In genomic region chr10:71422047-71423037, GRCm38 (mm10) we compare ENCODE assay signal across 8 mouse cellular contexts.
A peak's percentile ranks its signal among the peaks of the same experiment; 100 is the strongest.
DNase-seq lines count a peak whose midpoint lies in the region; ATAC-seq and TF ChIP-seq lines count a peak whose summit lies in the region.

No protein-coding gene starts in this region.

- H3K4me1 ChIP-seq in intestine, embryonic 14.5 days (replicated peaks; ENCODE audit: control insufficient read depth, insufficient read depth, low read length): no peaks in the 10 kb centered on the region
- no peaks in the 10 kb centered on the region for H3K4me1 ChIP-seq in intestine, embryonic 15.5 days (replicated peaks)
- no peaks in the 10 kb centered on the region for H3K4me1 ChIP-seq in forebrain, embryonic 12.5 days
- H3K4me1 ChIP-seq in limb, embryonic 10.5 days: no peaks in the 10 kb centered on the region
- H3K4me1 ChIP-seq in testis, adult 2 months (ENCODE audit: control insufficient read depth, insufficient read depth, low read length): no peaks in the 10 kb centered on the region

- no peaks in the 10 kb centered on the region for H3K9me3 ChIP-seq in intestine, embryonic 14.5 days (ENCODE audit: control insufficient read depth, low read length)
- H3K9me3 ChIP-seq in intestine, embryonic 15.5 days: no peaks in the 10 kb centered on the region
- no peaks in the 10 kb centered on the region for H3K9me3 ChIP-seq in forebrain, embryonic 12.5 days
- H3K9me3 ChIP-seq in limb, embryonic 10.5 days (replicated peaks): no peaks in the 10 kb centered on the region

- no peak for TF ChIP-seq POLR2A in testis, adult 2 months (IDR thresholded peaks at IDR 0.05; ENCODE audit: control insufficient read depth, low read depth, low read length)

- TF ChIP-seq CTCF in testis, adult 2 months (IDR thresholded peaks at IDR 0.05; ENCODE audit: control insufficient read depth, insufficient read depth, insufficient replicate concordance, low read depth, low read length): peak; percentile 41; the same call in 1 of the 2 replicates

- no peak overlapping the region for H3K4me2 ChIP-seq in intestine, embryonic 14.5 days (ENCODE audit: low read length)
- H3K4me2 ChIP-seq in intestine, embryonic 15.5 days (replicated peaks): no peak overlapping the region
- no peak overlapping the region for H3K4me2 ChIP-seq in forebrain, embryonic 12.5 days

- DNase-seq in intestine, embryonic 14.5 days (ENCODE audit: low spot score): peak; percentile 91
- DNase-seq in brain, adult 2 months (ENCODE audit: low read depth, low spot score): peak; percentile 74
- peak; percentile 73 for DNase-seq in hindlimb bud, embryonic 11.5 days (ENCODE audit: extremely low spot score, low read depth, low spot score)
- DNase-seq in limb, embryonic 10.5 days (ENCODE audit: low spot score): peak; percentile 76
- DNase-seq in natural killer cell, adult 2 months (ENCODE audit: low spot score in 2 of 2): peak; percentile 14 to 24

- no peaks in the 10 kb centered on the region for H3K27me3 ChIP-seq in intestine, embryonic 14.5 days (replicated peaks; ENCODE audit: control insufficient read depth, insufficient read depth, low read length)
- H3K27me3 ChIP-seq in intestine, embryonic 15.5 days (replicated peaks): no peaks in the 10 kb centered on the region
- no peaks in the 10 kb centered on the region for H3K27me3 ChIP-seq in forebrain, embryonic 12.5 days
- H3K27me3 ChIP-seq in limb, embryonic 10.5 days (ENCODE audit: low read depth, poor library complexity, severe bottlenecking): no peaks in the 10 kb centered on the region
- H3K27me3 ChIP-seq in testis, adult 2 months (ENCODE audit: control insufficient read depth, insufficient read depth, low read length): no peaks in the 10 kb centered on the region

- H3K36me3 ChIP-seq in intestine, embryonic 14.5 days (ENCODE audit: control insufficient read depth, insufficient read depth, low read length): no peaks in the 10 kb centered on the region
- H3K36me3 ChIP-seq in intestine, embryonic 15.5 days: no peaks in the 10 kb centered on the region
- H3K36me3 ChIP-seq in forebrain, embryonic 12.5 days (replicated peaks): no peaks in the 10 kb centered on the region
- H3K36me3 ChIP-seq in limb, embryonic 10.5 days: no peaks in the 10 kb centered on the region
- H3K36me3 ChIP-seq in testis, adult 2 months (ENCODE audit: control insufficient read depth, insufficient read depth, low read length): no peaks in the 10 kb centered on the region

- WGBS in intestine, embryonic 14.5 days: 47% methylated on average over 14 of the region's 14 CpGs
- 43% methylated on average over 14 of the region's 14 CpGs for WGBS in intestine, embryonic 15.5 days
- WGBS in forebrain, embryonic 12.5 days: 47% methylated on average over 14 of the region's 14 CpGs
- WGBS in limb, embryonic 10.5 days: 46% methylated on average over 14 of the region's 14 CpGs

- H3K9ac ChIP-seq in intestine, embryonic 14.5 days (ENCODE audit: low read length): no peak overlapping the region
- no peak overlapping the region for H3K9ac ChIP-seq in intestine, embryonic 15.5 days
- H3K9ac ChIP-seq in forebrain, embryonic 12.5 days: no peak overlapping the region

- no peak for ATAC-seq in intestine, embryonic 14.5 days (replicated peaks; ENCODE audit: low FRiP score, low TSS enrichment, low read depth)
- no peak for ATAC-seq in intestine, embryonic 15.5 days
- peak; percentile 49 for ATAC-seq in forebrain, embryonic 12.5 days (ENCODE audit: low FRiP score)

- no peak overlapping the region for H3K4me3 ChIP-seq in intestine, embryonic 14.5 days (ENCODE audit: low read depth, low read length)
- H3K4me3 ChIP-seq in intestine, embryonic 15.5 days (replicated peaks): no peak overlapping the region
- H3K4me3 ChIP-seq in forebrain, embryonic 12.5 days (replicated peaks): no peak overlapping the region
- no peak overlapping the region for H3K4me3 ChIP-seq in limb, embryonic 10.5 days
- H3K4me3 ChIP-seq in testis, adult 2 months (ENCODE audit: control insufficient read depth, low read depth, low read length): no peak overlapping the region

- no peak overlapping the region for H3K27ac ChIP-seq in intestine, embryonic 14.5 days (ENCODE audit: low read depth)
- H3K27ac ChIP-seq in intestine, embryonic 15.5 days: no peak overlapping the region
- no peak overlapping the region for H3K27ac ChIP-seq in forebrain, embryonic 12.5 days
- no peak overlapping the region for H3K27ac ChIP-seq in limb, embryonic 10.5 days
- no peak overlapping the region for H3K27ac ChIP-seq in testis, adult 2 months (ENCODE audit: control insufficient read depth, insufficient read depth, low read depth, low read length)

Comparison
In these comparisons a context has a peak if more than half of its experiments do, and no peak if none do; other contexts are left out.
1. DNase-seq: peak in every context shown above with its lines; median percentile 91 in intestine, embryonic 14.5 days; 76 in limb, embryonic 10.5 days; 74 in brain, adult 2 months; 73 in hindlimb bud, embryonic 11.5 days; 19 in natural killer cell, adult 2 months.